Mouse (Mus musculus) cerebellum, adult 11 months (tissue): ENCODE results near the gene Slc6a3.

Experiments used
- DNase-seq: peaks from one replicate; pipeline ENCODE4 v3.0.0; 2022

Gene Slc6a3

GRCm38 (mm10) chr13:73596276-73596675, 59.7 kb downstream of the Slc6a3 start:
- DNase-seq: no peak

- DNase-seq: no peak
Observed at GRCm38 (mm10) chr13:73600217-73600616, 63.7 kb downstream of the Slc6a3 start.

- DNase-seq: no peak
Observed at GRCm38 (mm10) chr13:73603046-73603445, 66.5 kb downstream of the Slc6a3 start.

DNA sequence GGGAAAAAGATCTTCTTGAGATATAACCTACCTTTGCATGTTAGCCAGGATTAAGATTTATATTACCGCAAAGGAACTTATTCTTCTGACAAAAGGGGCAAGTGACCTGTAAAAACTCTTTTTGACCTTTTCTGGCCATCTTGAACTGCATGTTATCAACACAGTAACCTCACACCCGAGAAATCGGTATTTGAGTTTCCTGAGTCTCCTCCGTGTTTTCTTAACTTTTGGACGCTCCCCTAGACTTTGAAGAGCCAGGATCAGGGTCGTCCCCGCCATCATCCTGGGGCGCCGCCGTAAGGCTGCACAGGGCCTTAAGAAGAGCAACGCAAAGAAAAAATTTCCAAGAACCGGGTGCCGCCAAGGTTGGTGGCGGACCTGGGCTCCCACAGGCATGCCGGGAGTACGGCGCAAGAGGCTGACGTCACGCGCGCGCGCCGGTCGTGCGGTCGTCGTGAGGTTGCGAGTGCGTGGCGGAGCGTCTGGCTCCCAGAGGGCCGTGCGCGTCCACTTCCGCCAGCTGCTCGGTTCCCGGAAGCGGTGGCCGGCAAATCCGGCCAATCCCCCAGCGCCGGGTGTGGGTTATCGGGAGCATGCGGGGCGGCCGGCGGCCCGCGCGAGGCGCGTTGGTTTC, 67.1 kb downstream of the Slc6a3 start, which contains the start of gene Clptm1l:
Clptm1l (plus strand) TSS at position 485 of the 634 bp plus-strand sequence.
- DNase-seq: peak; percentile 97

DNA sequence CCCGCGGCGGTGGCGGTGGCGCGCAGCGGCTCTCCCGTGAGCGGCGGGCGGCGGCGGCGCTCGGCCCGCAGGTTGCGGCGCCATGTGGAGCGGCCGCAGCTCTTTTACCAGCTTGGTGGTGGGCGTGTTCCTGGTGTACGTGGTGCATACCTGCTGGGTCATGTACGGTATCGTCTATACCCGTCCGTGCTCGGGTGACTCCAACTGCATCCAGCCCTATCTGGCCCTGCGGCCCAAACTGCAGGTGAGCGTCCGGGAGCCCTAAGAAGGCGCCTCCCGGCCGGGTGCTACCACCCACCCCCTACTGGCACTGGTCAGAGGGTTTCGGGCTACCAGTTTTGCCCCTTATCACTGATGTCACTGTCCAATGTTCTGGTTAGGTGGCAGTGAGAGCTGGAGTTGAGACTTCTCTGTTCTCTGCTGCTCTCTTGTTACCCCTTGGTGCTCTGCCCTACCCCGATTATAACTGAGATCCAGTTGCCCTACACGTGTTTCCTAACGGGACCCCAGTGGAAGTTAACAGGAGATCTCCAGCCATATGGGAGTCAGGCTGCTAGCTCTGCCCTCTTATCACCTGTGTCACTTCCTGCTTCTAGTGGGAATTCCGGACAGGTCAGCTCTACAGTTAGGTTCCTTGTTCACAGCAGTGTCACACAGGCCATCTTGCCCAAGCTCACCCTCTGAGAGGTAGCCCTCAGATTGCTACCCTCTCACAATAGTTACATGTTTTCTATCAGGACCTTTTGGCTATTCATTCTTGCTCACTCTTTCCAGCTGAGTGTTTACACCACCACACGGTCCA, 67.8 kb downstream of the Slc6a3 start:
- DNase-seq: no peak

DNA sequence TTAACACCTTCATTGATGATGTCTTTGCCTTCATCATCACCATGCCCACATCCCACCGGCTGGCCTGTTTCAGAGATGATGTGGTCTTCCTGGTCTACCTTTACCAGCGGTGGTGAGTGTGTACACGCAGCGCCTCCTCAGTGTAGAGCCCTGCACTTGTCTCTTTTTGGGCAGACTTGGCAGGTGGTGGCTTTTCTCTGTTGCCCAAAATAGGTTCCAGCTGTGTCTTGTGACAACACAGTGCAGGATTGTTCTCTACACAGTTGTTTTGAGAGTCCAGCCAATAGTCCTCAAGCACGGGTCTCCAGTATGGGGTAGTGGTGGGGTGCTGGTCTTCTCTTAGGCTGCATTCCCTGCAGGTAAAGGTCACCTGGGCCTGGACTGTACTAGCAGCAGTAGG, 81.9 kb downstream of the Slc6a3 start:
- no peak for DNase-seq

DNA sequence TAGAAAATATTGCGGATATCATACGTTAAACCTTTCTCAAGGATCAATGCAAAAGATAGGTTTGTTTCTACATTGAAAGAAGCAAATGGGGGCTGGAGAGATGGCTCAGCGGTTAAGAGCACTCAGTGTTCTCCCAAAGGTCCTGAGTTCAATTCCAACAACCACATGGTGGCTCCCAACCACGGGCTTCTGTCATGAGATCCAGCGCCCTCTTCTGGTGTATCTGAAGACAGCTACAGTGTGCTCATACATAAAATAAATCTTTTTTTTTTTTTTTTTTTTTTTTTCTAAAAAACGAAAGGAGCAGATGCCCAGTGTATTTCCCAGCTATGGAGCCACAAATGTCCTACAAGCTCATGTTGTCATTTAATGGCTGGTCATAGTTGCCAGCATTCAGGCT, 84.1 kb downstream of the Slc6a3 start:
- DNase-seq: no peak

- no peak for DNase-seq
Observed at GRCm38 (mm10) chr13:73626410-73626744, 89.8 kb downstream of the Slc6a3 start.

DNA sequence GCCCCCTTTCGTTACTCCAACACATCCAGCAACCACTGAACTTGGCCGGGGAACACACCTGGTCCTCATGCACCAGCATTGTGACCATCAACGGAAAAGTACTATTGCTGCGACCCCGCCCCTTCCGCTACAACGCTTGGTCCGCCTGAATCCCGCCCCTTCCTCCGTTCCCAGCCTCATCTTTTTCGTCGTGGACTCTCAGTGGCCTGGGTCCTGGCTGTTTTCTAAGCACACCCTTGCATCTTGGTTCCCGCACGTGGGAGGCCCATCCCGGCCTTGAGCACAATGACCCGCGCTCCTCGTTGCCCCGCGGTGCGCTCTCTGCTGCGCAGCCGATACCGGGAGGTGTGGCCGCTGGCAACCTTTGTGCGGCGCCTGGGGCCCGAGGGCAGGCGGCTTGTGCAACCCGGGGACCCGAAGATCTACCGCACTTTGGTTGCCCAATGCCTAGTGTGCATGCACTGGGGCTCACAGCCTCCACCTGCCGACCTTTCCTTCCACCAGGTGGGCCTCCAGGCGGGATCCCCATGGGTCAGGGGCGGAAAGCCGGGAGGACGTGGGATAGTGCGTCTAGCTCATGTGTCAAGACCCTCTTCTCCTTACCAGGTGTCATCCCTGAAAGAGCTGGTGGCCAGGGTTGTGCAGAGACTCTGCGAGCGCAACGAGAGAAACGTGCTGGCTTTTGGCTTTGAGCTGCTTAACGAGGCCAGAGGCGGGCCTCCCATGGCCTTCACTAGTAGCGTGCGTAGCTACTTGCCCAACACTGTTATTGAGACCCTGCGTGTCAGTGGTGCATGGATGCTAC, 90.4 kb downstream of the Slc6a3 start, which contains the start of gene Tert:
Tert (plus strand) TSS at position 167 of the 805 bp plus-strand sequence.
- DNase-seq: peak; percentile 20
